Mouse (Mus musculus) heart, adult 2 months (tissue): ENCODE data around the gene Memo1.

Experiments used
- CTCF ChIP-seq: fragments of 200-600 bp; IDR thresholded peaks from 2 replicates; pipeline ENCODE4 v1.8.1; 2022; ENCODE audit warnings: antibody characterized with exemption, mild to moderate bottlenecking, moderate library complexity
- POLR2A ChIP-seq: fragments of 200-500 bp; IDR thresholded peaks from 2 replicates; pipeline ENCODE4 v1.6.1; 2011; ENCODE audit warnings: mild to moderate bottlenecking, low read depth, low read length, control low read depth; ENCODE audit not compliant: insufficient read depth

DNA sequence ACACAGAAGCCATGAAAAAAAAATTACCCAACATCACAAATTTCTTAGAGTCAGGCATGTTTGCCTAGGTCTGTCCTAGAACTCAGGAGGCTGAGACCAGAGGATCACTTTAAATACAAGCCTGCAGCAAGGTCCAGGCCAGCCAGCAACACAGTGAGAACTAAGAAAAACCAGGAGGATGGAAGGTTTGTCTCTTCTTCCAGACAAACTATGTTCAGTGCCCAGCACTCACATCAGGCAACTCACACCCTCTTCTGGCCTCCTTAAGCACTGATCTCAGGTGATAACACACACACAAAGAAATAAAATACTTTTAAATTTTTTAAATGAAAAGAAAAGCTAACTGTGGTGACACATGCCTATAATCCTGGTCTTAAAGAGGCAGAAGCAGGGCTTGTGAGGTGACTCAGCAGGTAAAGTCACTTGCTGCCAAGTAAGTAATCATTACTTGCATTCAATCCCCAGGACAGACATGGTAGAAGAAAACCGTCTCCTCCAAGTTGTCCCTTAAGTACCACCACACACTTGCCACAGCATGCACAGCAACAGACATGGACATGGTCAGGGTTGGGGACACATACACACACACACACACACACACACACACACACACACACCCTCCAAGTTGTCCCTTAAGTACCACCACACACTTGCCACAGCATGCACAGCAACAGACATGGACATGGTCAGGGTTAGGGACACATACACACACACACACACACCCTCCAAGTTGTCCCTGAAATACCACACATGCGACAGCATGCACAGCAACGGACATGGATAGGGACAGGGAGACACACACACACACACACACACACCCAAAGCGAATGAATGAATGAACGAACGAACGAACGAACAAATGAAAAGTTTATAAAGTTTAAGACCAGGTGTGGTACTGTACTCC lies 16.1 kb downstream of the Memo1 start:
- TF ChIP-seq POLR2A (no peak), CTCF (no peak)
